Mouse (Mus musculus) limb, embryonic 12.5 days (tissue): ENCODE measurements around the gene Plcg2. TPM values are rescaled to one million over a fixed set of nuclear protein-coding genes. Genes with fewer than 3 reads are reported as not detected.

Source experiments
- ATAC-seq: fragments of 200-750 bp; cut with Nextera tagmentation; 2 replicates; pipeline ENCODE4 v1.8.0; 2017; ENCODE audit warnings: low read depth, moderate TSS enrichment; ENCODE audit not compliant: insufficient number of reproducible peaks, insufficient read depth, low FRiP score, low TSS enrichment
- H3K27ac ChIP-seq: fragments of 300-500 bp; sonication (generic); 2 replicates; pipeline ENCODE4 v1.5.1; 2016; ENCODE audit warnings: mild to moderate bottlenecking, moderate library complexity
- H3K27me3 ChIP-seq: fragments of 300-500 bp; sonication (generic); 2 replicates; pipeline ENCODE4 v1.6.1; 2016; ENCODE audit warnings: mild to moderate bottlenecking, moderate library complexity
- H3K36me3 ChIP-seq: fragments of 300-500 bp; sonication (generic); 2 replicates; pipeline ENCODE4 v1.6.1; 2016; ENCODE audit warnings: mild to moderate bottlenecking, moderate library complexity
- H3K4me1 ChIP-seq: fragments of 300-500 bp; sonication (generic); replicated peaks from 2 replicates; pipeline ENCODE4 v1.6.1; 2016
- H3K4me2 ChIP-seq: fragments of 300-500 bp; sonication (generic); 2 replicates; pipeline ENCODE4 v1.6.1; 2016; ENCODE audit warnings: mild to moderate bottlenecking, moderate library complexity
- H3K4me3 ChIP-seq: fragments of 300-500 bp; sonication (generic); replicated peaks from 2 replicates; pipeline ENCODE4 v1.5.1; 2016; ENCODE audit warnings: mild to moderate bottlenecking
- H3K9ac ChIP-seq: fragments of 300-500 bp; sonication (generic); replicated peaks from 2 replicates; pipeline ENCODE4 v1.6.1; 2016; ENCODE audit warnings: mild to moderate bottlenecking, moderate library complexity
- H3K9me3 ChIP-seq: fragments of 300-500 bp; sonication (generic); 2 replicates; pipeline ENCODE4 v1.6.1; 2016; ENCODE audit warnings: mild to moderate bottlenecking, moderate library complexity
- WGBS: fragments of 180-500 bp; shearing (Covaris S2); methylation state at CpG from one replicate; pipeline ENCODE4 v1.1.7; 2016; 5-methylcytosine and 5-hydroxymethylcytosine counted together
- polyA plus RNA-seq: library from polyadenylated mRNA; unstranded; fragments of >200 nt; fragmentation: Nextera tagmentation; extraction: Ambion mirVana; gene quantifications from 2 replicates; pipeline ENCODE4 v1.2.1, GENCODE M21; 2016

The Plcg2 gene
- polyA plus RNA-seq, 1 experiment from 2014 or later = 2.4 TPM

- no peak overlapping the region for H3K27ac ChIP-seq
- no peak overlapping the region for H3K9ac ChIP-seq
- 84% methylated on average over 5 of the region's 5 CpGs for WGBS
- ATAC-seq = no peak
- H3K27me3 ChIP-seq = no peaks in the 10 kb centered on the region
- no peak overlapping the region for H3K4me2 ChIP-seq
- H3K4me3 ChIP-seq = no peak overlapping the region
- H3K36me3 ChIP-seq = no peaks in the 10 kb centered on the region
- no peaks in the 10 kb centered on the region for H3K4me1 ChIP-seq
- no peaks in the 10 kb centered on the region for H3K9me3 ChIP-seq
Observed at GRCm38 (mm10) chr8:117632532-117632931, 134.4 kb downstream of the Plcg2 start.

GRCm38 (mm10) chr8:117634406-117634805 is 136.3 kb downstream of the Plcg2 start:
- no peak overlapping the region for H3K4me2 ChIP-seq
- no peak overlapping the region for H3K9ac ChIP-seq
- no peak overlapping the region for H3K27ac ChIP-seq
- 74% methylated on average over 7 of the region's 7 CpGs for WGBS
- no peaks in the 10 kb centered on the region for H3K9me3 ChIP-seq
- no peak overlapping the region for H3K4me3 ChIP-seq
- H3K27me3 ChIP-seq = no peaks in the 10 kb centered on the region
- no peak for ATAC-seq
- H3K4me1 ChIP-seq = no peaks in the 10 kb centered on the region
- no peaks in the 10 kb centered on the region for H3K36me3 ChIP-seq

- Histone ChIP-seq H3K4me2 (no peak overlapping the region), H3K9ac (no peak overlapping the region), H3K4me1 (no peaks in the 10 kb centered on the region), H3K27me3 (no peaks in the 10 kb centered on the region), H3K27ac (no peak overlapping the region), H3K9me3 (no peaks in the 10 kb centered on the region), H3K36me3 (no peaks in the 10 kb centered on the region), H3K4me3 (no peak overlapping the region)
- WGBS = 63% methylated on average over 3 of the region's 3 CpGs
- no peak for ATAC-seq
Observed at GRCm38 (mm10) chr8:117637462-117637861, 139.4 kb downstream of the Plcg2 start.

GRCm38 (mm10) chr8:117639631-117640030 is 141.5 kb downstream of the Plcg2 start:
- 93% methylated on average over 9 of the region's 9 CpGs for WGBS
- no peak for ATAC-seq

GRCm38 (mm10) chr8:117645486-117645885 is 147.4 kb downstream of the Plcg2 start:
- H3K27me3 ChIP-seq = no peaks in the 10 kb centered on the region
- H3K4me2 ChIP-seq = no peak overlapping the region
- H3K27ac ChIP-seq = no peak overlapping the region
- H3K9me3 ChIP-seq = no peaks in the 10 kb centered on the region
- no peaks in the 10 kb centered on the region for H3K4me1 ChIP-seq
- no peaks in the 10 kb centered on the region for H3K36me3 ChIP-seq
- no peak for ATAC-seq
- WGBS = 75% methylated on average over 5 of the region's 5 CpGs
- no peak overlapping the region for H3K4me3 ChIP-seq
- H3K9ac ChIP-seq = no peak overlapping the region

More at GRCm38 (mm10) chr8:117639631-117640030, 141.5 kb downstream of the Plcg2 start:
- Histone ChIP-seq H3K4me1 (no peaks in the 10 kb centered on the region), H3K9me3 (no peaks in the 10 kb centered on the region), H3K27ac (no peak overlapping the region), H3K36me3 (no peaks in the 10 kb centered on the region), H3K9ac (no peak overlapping the region), H3K27me3 (no peaks in the 10 kb centered on the region), H3K4me2 (no peak overlapping the region), H3K4me3 (no peak overlapping the region)

- H3K4me3 ChIP-seq = no peak overlapping the region
- H3K4me2 ChIP-seq = no peak overlapping the region
- H3K4me1 ChIP-seq = no peaks in the 10 kb centered on the region
- no peaks in the 10 kb centered on the region for H3K27me3 ChIP-seq
- H3K9me3 ChIP-seq = no peaks in the 10 kb centered on the region
- 40% methylated on average over 2 of the region's 2 CpGs for WGBS
- no peak for ATAC-seq
- no peak overlapping the region for H3K27ac ChIP-seq
- H3K36me3 ChIP-seq = no peaks in the 10 kb centered on the region
- no peak overlapping the region for H3K9ac ChIP-seq
Observed at GRCm38 (mm10) chr8:117646020-117646419, 147.9 kb downstream of the Plcg2 start.

- WGBS = 70% methylated on average over 5 of the region's 5 CpGs
- H3K27me3 ChIP-seq = no peaks in the 10 kb centered on the region
- H3K27ac ChIP-seq = no peak overlapping the region
- ATAC-seq = no peak
- H3K36me3 ChIP-seq = no peaks in the 10 kb centered on the region
- no peaks in the 10 kb centered on the region for H3K4me1 ChIP-seq
- no peaks in the 10 kb centered on the region for H3K9me3 ChIP-seq
- no peak overlapping the region for H3K4me2 ChIP-seq
- H3K4me3 ChIP-seq = no peak overlapping the region
- no peak overlapping the region for H3K9ac ChIP-seq
Observed at GRCm38 (mm10) chr8:117646440-117646839, 148.3 kb downstream of the Plcg2 start.

GRCm38 (mm10) chr8:117652318-117652717 is 154.2 kb downstream of the Plcg2 start:
- H3K36me3 ChIP-seq = no peaks in the 10 kb centered on the region
- H3K27me3 ChIP-seq = no peaks in the 10 kb centered on the region
- H3K4me3 ChIP-seq = no peak overlapping the region
- H3K4me1 ChIP-seq = no peaks in the 10 kb centered on the region
- H3K4me2 ChIP-seq = no peak overlapping the region
- ATAC-seq = no peak
- H3K27ac ChIP-seq = no peak overlapping the region
- no peaks in the 10 kb centered on the region for H3K9me3 ChIP-seq
- H3K9ac ChIP-seq = no peak overlapping the region
- 93% methylated on average over 1 of the region's 1 CpGs for WGBS

- H3K36me3 ChIP-seq = no peaks in the 10 kb centered on the region
- no peak overlapping the region for H3K4me2 ChIP-seq
- H3K27me3 ChIP-seq = no peaks in the 10 kb centered on the region
- no peak for ATAC-seq
- H3K9ac ChIP-seq = no peak overlapping the region
- 71% methylated on average over 7 of the region's 7 CpGs for WGBS
- peaks cover 16% of the 10 kb centered on the region for H3K4me1 ChIP-seq
- no peak overlapping the region for H3K4me3 ChIP-seq
- no peaks in the 10 kb centered on the region for H3K9me3 ChIP-seq
- H3K27ac ChIP-seq = no peak overlapping the region
Observed at GRCm38 (mm10) chr8:117658990-117659389, 160.9 kb downstream of the Plcg2 start.

GRCm38 (mm10) chr8:117660358-117661031 is 162.4 kb downstream of the Plcg2 start:
- Histone ChIP-seq H3K4me3 (no peak overlapping the region), H3K27ac (peak overlapping the region; percentile 64; the same call in 1 of the 2 replicates), H3K4me2 (peak overlapping the region; percentile 24; the same call in 1 of the 2 replicates), H3K9me3 (no peaks in the 10 kb centered on the region), H3K27me3 (no peaks in the 10 kb centered on the region), H3K4me1 (peaks cover 16% of the 10 kb centered on the region), H3K9ac (no peak overlapping the region), H3K36me3 (no peaks in the 10 kb centered on the region)
- peak; percentile 78; the same call in 1 of the 2 replicates for ATAC-seq
- WGBS = 41% methylated on average over 11 of the region's 11 CpGs

GRCm38 (mm10) chr8:117667349-117668124 is 169.4 kb downstream of the Plcg2 start:
- H3K4me3 ChIP-seq = no peak overlapping the region
- no peak overlapping the region for H3K4me2 ChIP-seq
- peaks cover 21% of the 10 kb centered on the region for H3K4me1 ChIP-seq
- H3K27ac ChIP-seq = no peak overlapping the region
- 85% methylated on average over 13 of the region's 13 CpGs for WGBS
- no peaks in the 10 kb centered on the region for H3K36me3 ChIP-seq
- ATAC-seq = no peak
- H3K27me3 ChIP-seq = no peaks in the 10 kb centered on the region
- no peaks in the 10 kb centered on the region for H3K9me3 ChIP-seq
- H3K9ac ChIP-seq = no peak overlapping the region
